Mouse (Mus musculus) lung, adult 2 months (tissue): ENCODE results near the gene Cln6. TPM values are rescaled to one million over a fixed set of nuclear protein-coding genes. Genes with fewer than 3 reads are reported as not detected.
"Not testable (repeated sequence)": the region's sequence is repeated elsewhere in the genome, so short reads cannot be mapped to it uniquely, and the experiment has no call there.

ENCODE experiments used
- DNase-seq: peaks from one replicate; pipeline ENCODE4 v3.0.0; 2022
- H3K4me1 ChIP-seq: fragments of 200-500 bp; 2 replicates; pipeline ENCODE4 v1.6.1; 2011; ENCODE audit warnings: low read length; ENCODE audit not compliant: control insufficient read depth, insufficient read depth
- H3K4me3 ChIP-seq: fragments of 200-500 bp; replicated peaks from 2 replicates; pipeline ENCODE3; 2011; ENCODE audit warnings: low read depth, mild to moderate bottlenecking, control low read depth, low read length; ENCODE audit errors: extremely low read depth
- CTCF ChIP-seq: fragments of 200-500 bp; IDR thresholded peaks from 2 replicates; pipeline ENCODE4 v1.5.1; 2011; ENCODE audit warnings: mild to moderate bottlenecking, low read length, control low read depth; ENCODE audit not compliant: insufficient read depth
- POLR2A ChIP-seq: fragments of 200-500 bp; IDR thresholded peaks from 2 replicates; pipeline ENCODE4 v1.6.1; 2011; ENCODE audit warnings: low read depth, mild to moderate bottlenecking, control low read depth, low read length, borderline replicate concordance; ENCODE audit errors: extremely low read depth
- WGBS: fragments of 180-500 bp; shearing (Covaris S2); methylation state at CpG from one replicate; pipeline ENCODE4 v1.1.7; 2018; 5-methylcytosine and 5-hydroxymethylcytosine counted together
- polyA plus RNA-seq: library from polyadenylated mRNA; depleted of rRNA; stranded (reverse); fragments of >200 nt; gene quantifications from 2 replicates; pipeline ENCODE4 v1.2.3, GENCODE M21; 2012; rRNA removed

The Cln6 gene
- polyA plus RNA-seq, result 58.1 and 60.8 TPM in 2 replicates

DNA sequence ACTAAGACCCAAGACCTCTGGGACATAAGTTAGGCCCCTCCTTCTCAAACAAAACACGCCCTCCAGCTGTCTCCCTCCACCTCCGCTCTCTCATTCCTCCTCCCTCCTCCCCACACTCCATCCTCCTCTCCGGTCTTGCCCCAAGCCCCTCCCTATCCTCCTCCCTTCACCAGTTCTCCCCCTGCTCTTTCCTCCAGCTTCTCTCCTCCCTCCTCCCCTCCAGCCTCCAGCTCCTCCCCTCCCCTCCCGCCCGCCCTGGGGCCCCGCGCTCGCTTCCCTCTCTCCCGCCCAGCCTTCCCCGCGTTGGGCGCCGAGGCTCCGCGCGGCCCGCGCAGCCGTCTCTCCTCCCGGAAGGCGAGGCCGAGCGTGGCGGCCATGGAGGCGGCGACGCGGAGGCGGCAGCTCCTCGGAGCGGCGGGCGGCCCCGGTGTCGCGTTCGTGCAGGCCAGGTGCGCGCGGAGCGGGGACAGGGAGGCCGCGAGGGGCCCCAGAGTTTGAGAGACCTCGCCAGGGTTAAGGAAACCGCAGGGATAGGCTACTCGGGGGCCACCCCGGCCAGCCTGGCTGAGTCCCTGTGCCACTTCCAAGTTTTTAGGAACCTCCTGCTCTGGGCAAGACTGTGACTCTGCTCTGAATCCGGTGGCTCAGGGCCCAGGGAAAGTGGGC is at the start of gene Cln6:
Cln6 (plus strand) TSS at position 280 of the 666 bp plus-strand sequence.
- peak within 1 kb of the TSS; percentile 53 for H3K4me3 ChIP-seq
- WGBS, result under 1% methylated on average over 46 of the region's 48 CpGs
- H3K4me1 ChIP-seq, result peaks cover 4% of the 10 kb centered on the region; the same call in 1 of the 2 replicates
- DNase-seq, result peak; percentile 71
- no peak for TF ChIP-seq CTCF
- peak; percentile 29; the same call in 1 of the 2 replicates for TF ChIP-seq POLR2A

DNA sequence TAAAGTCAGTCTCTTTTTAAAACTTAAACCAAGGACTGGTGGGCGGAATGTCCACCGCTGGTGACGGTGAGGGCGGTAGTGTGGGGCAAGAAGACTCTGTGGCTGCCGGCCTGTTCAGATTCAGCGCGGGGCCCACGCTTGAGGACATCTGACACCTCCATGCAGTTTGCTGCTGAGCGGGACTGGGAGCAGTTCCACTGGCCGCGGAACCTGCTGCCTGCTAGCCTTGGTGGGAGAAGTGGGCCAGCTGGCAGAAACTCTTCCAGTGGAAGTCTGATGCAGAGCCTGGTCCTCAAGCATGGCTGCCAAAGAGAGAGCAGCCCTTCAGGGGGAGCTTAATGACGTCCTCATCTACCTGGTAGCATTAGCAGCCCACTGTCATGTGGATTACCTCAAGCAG is 48.7 kb upstream of the Cln6 start:
- H3K4me3 ChIP-seq, result no peak overlapping the region
- TF ChIP-seq POLR2A (no peak), CTCF (no peak)
- DNase-seq, result no peak
- WGBS, result 92% methylated on average over 12 of the region's 12 CpGs
- H3K4me1 ChIP-seq, result no peaks in the 10 kb centered on the region

DNA sequence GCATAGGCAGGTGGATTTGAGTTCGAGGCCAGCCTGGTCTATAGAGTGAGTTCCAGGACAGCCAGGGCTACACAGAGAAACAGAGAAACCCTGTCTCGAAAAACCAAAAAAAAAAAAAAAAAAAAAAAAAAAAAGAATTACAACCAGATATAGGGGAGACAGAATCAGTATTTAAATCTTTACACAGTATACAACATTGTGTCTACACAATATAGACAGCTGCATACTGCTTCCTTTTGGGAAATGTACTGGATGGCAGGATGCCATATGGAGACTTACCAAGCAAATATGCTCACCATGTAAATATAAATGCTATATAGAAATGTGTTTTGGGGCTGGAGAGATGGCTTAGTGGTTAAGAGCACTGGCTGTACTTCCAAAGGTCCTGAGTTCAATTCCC is 39.4 kb upstream of the Cln6 start:
- H3K4me1 ChIP-seq, H3K4me3 ChIP-seq, DNase-seq: not testable (repeated sequence)
- 74% methylated on average over 2 of the region's 2 CpGs for WGBS

DNA sequence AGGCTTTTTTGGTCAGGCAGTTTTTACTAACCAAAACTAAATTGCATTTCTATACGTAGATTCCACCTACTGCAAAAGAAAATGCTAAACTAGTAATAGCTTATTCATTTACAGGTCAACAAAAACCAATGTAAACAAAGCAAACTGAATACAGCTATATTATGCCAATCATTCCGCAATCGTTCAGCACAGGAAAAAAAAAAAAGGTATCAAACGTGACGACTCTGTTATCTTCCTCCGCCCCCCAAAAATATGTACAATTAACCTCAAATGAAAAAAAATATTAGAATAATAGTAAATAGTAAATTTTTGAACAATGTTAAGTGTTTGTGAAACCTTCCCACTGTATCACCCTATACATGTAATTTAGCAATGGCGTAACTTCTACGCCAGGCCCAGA is 28.5 kb upstream of the Cln6 start:
- peak overlapping the region; percentile 90 for H3K4me3 ChIP-seq
- WGBS, result 16% methylated on average over 8 of the region's 8 CpGs
- DNase-seq, result no peak
- H3K4me1 ChIP-seq, result peaks cover 7% of the 10 kb centered on the region; the same call in 1 of the 2 replicates
- no peak for TF ChIP-seq CTCF
- no peak for TF ChIP-seq POLR2A

DNA sequence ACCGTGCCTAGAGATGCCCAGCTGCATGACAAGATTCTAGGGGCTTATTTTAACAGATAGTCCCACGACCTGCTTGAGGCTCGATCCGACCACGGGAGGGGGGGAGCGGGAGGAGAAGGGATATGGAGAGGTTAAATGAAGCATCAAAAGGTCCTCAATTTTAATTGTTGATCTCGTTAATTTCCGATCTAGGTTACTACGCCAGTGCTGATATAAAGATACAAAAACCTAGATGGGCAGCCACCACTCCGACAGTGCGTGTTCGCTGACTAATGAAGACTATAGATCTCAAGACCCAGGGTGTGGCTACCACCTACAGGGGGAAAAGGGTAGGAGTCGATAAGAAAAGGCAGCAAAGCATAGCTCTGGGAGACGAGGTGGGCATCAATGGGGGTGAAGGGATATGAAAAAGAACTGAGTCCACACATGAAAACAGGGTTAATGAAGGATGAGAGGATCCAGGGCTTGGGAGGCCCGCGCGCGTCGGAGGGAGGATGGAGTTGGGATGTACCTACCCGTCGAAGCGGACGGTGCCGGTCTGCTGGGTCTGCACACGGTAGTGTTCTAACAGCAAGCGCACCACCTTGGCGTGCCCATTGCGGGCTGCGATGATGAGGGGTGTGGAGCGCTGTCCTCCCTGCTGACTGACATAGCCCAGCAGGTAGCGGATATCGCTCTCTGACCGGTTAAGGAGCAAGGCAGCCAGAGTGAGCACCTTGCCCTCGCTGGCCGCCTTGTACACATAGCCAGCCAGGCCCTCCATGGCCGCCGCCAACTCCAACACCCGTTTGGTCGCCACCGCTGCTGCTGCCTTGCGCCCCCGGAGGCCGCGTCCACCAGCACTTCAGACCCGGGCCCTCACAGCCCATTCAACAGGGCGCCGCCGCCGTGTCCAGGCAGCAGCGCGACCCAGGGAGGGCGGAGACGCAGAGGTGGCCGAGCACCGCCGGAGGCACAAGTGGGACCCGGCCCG is 27.8 kb upstream of the Cln6 start:
- no peak for TF ChIP-seq POLR2A
- TF ChIP-seq CTCF, result no peak
- no peak for DNase-seq
- H3K4me1 ChIP-seq, result peaks cover 9% of the 10 kb centered on the region; the same call in 1 of the 2 replicates
- H3K4me3 ChIP-seq, result peak overlapping the region; percentile 90
- WGBS, result under 1% methylated on average over 58 of the region's 58 CpGs

DNA sequence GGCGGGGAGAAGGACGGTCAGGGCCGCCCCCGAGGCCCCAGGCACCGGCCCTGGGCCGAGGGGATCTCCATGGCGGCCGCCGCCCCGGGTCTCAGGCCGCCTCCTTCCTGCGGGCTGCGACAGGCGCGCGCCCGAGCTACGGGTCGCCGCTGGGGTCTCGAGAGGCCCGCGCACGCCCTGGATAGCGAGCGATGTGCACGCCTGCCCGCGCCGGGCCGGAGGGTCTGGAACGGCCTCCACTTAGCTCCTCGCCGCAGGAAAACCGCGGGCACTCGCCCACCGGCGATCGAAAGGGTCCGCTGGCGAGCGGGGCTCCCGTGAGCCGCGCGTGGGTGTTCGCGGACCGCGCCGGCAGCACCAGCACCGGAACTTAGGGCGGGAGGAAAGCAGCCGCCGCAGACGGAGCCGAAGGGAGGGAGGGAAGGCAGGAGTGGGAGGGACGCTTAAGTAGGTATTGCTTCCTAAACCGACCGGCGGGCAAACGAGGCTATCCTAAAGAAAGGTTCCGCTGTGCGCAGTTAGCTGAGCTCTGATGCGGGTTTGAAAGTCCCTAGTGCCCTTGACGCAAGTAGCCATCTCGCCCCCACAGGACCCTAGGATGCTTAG is 27.0 kb upstream of the Cln6 start, which contains the start of gene Fem1b:
Fem1b (minus strand) TSS at position 419 of the 606 bp plus-strand sequence.
- DNase-seq, result peak; percentile 91
- TF ChIP-seq POLR2A, result peak; percentile 91; the same call in 1 of the 2 replicates
- TF ChIP-seq CTCF, result no peak
- under 1% methylated on average over 68 of the region's 68 CpGs for WGBS
- peak within 1 kb of the TSS; percentile 90 for H3K4me3 ChIP-seq
- peaks cover 9% of the 10 kb centered on the region; the same call in 1 of the 2 replicates for H3K4me1 ChIP-seq

DNA sequence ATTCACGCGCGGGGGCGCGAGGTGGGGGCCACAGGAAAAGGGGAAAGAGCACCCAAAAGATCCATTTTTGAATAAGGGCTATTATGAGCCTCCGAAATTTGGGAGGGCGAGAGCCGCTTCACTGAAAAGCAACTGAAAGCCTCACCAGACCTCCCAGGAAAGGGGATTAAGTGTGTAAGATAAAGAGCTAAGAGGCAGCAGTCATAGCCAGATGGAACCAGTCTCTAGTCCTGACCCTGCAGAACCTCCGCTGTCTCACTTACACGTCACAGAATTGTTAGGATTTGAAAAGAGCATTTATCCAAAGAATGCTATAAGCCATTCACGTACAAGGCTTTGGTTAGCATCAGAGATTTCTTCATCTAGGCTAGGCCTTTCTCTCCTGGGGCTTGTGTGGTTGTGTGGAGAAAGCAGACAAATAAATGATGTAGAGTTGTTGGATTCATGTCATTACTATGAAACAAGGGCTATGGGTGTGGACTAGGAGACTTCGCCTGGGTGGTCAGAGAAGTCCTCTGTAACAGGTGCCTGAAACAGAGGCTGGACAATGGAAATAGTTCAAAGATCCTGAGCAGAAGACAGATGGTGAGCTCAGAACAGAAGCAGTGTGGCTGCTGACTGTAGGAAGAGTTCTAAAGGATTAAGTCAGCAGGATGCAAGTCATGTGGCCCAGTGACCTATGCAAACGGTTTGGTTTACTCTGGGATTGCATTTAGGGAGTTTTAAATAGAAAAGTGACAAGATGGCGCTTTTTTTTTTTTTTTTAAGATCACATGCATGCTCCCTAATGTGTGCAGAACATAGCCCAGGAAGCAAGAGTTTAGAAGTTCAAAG is 26.2 kb upstream of the Cln6 start:
- TF ChIP-seq CTCF, result no peak
- no peak for TF ChIP-seq POLR2A
- Histone ChIP-seq H3K4me1 (peaks cover 9% of the 10 kb centered on the region), H3K4me3 (peak overlapping the region; percentile 90)
- WGBS, result 21% methylated on average over 14 of the region's 14 CpGs
- DNase-seq, result no peak

DNA sequence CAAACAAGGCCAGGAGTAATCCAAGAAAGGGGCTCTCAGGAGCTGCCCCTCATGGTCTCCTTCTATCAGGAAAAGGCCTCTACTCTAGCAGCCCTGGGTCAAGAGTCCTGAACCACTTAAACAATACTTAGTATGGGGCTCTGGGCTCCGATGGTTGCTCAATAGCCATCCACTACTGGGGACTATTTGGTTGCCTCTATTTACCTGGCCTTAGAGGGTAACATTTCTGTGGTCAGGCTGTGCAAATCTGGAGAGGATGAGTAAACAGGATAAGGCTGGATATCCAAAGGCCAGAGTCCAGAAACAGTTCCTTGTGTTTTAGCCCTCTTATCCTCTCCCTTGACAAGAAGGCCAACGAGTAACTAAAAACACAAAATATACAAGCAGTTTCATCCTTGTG is 23.8 kb upstream of the Cln6 start:
- TF ChIP-seq POLR2A (no peak), CTCF (no peak)

DNA sequence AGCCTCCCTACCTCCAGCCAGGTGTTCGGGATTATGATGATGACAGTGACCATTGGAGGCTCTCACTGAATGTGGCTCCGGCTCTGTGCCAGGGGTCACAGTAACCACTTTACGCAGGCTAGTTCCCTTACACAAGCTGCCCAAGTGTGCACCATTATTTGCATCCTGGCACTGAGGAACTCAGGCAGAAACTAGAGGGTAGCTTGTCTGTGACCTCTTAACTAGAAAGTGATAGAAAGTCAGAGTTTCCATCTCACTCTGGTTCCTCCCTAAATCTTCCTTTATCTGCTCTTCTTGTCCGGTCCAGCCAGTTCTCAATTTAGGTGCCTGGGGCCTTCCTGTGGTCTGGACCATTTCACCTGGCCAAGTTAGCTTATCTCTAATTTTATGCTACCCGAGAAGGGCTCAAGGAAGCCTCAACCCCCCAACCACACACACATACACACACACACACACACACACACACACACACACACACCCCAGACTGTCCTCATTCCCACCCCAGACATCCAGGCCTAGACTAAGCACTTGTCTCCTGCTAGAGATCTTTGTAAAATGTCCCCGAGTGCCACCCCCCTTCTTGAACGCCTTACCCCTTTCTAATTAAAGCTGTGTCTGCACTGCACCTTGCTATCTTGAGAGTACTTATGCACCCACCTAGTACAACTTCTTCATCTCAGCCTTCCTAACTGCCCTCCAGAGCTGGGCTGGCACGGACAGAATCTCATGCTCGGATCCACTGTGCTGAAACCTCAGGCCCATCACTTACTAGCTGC is 22.1 kb upstream of the Cln6 start:
- Histone ChIP-seq H3K4me3 (no peak overlapping the region), H3K4me1 (peaks cover 4% of the 10 kb centered on the region)
- 65% methylated on average over 9 of the region's 9 CpGs for WGBS
- no peak for DNase-seq
- no peak for TF ChIP-seq CTCF
- TF ChIP-seq POLR2A, result no peak

More for the DNA sequence above, 23.8 kb upstream of the Cln6 start:
- DNase-seq, result peak; percentile 46
- H3K4me1 ChIP-seq, result peaks cover 4% of the 10 kb centered on the region
- WGBS, result 61% methylated on average over 2 of the region's 2 CpGs
- H3K4me3 ChIP-seq, result no peak overlapping the region
